Mouse (Mus musculus): ENCODE results near the gene Smo. TPM values are rescaled to one million over a fixed set of nuclear protein-coding genes. Genes with fewer than 3 reads are reported as not detected.

Gene Smo
- polyA plus RNA-seq (2014; fragmentation: Illumina TruSeq; extraction: RNeasy Lipid Tissue Mini Kit (QIAGEN cat#74804); ENCODE audit: low read depth, low replicate concordance) = 5.0 TPM

DNA sequence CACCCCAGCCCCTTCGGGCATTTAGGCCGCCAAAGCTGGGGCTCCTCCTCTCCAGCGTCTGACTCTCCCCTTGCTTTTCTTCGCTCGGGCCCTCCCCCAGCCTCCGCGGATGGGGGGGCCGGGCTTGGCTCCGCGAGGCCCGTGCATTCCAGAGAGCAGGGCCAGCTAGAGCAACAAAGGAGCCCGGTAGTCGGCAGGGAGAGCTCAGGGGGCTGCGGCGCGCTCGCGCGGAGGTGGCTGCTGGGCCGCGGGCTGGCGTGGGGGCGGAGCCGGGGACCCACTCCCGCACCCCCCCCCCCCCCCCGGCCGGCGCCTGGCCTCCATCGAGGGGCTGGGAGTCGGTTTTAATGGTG lies at the start of gene Smo:
TSS of gene Smo (plus strand) at position 168 of the 353 bp plus-strand sequence.

DNA sequence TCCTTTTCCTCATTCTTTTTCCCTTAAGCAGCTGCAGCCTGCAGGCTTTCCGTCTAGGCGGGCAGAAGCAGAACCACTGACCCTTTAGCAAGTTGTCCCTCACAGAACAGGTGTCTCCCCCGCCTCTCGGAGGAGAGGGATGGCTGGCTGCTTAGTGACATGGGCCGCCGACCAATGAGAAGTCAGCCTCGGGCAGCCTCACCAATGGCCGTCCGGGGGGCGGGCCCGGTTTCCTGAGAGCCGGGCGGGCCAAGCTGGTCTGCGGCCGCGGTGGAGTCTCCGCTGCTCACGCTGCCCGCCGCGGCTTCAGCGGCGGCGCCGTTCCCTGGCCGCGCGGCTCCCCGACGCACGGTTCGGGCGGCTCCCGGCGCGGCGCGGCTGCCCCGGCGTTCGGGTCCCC lies 41.4 kb upstream of the Smo start, which contains the start of gene Tspan33:
TSS of gene Tspan33 (plus strand) at position 270 of the 400 bp plus-strand sequence.

DNA sequence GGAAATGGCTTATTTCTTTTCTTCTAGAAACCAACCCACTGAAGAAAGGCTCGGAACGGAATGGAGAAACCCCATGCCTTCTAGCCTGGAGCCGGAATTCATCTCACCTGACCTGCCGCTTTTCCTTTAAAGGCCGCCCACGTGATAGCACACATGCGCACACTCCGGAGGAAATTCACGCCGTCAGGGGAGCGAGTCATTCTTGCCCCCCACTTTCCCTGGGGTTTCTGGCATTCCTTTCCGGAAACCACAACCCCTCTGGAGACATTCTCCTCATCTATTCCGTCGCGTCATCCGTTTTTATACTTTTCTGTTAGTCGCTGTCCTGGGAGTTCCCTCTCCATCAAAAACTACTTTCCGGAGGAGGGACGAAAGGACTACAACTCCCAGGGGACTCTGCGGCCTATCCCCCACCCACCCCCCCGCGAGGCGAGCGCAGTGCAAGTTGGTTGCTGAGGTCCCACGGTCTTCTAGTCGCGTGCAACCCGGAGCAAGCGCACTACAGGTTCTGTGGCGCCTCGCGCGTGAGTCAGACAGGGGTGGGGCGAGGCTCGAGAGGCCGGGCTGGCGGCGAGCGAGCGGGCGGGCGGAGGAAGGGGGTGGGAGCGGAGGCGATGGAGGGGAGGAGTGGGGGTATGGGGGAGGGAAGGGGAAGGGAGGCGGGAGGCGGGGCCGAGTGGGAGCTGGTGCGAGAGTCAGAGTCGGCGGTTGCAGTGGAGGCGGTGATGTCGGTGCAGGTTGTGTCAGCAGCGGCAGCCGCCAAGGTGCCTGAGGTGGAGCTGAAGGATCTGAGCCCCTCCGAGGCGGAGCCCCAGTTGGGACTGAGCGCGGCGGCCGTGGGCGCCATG lies 32.7 kb downstream of the Smo start, which contains the start of gene Ahcyl2:
TSS of gene Ahcyl2 (plus strand) at position 199 of the 848 bp plus-strand sequence.

Other genes starting within 250 kb of the Smo start
- not detected for gene Kcp, start 227.6 kb upstream of the Smo start, polyA plus RNA-seq (2014; fragmentation: Illumina TruSeq; extraction: RNeasy Lipid Tissue Mini Kit (QIAGEN cat#74804); ENCODE audit: low read depth, low replicate concordance)
- gene Irf5, start 208.9 kb upstream of the Smo start, polyA plus RNA-seq (2014; fragmentation: Illumina TruSeq; extraction: RNeasy Lipid Tissue Mini Kit (QIAGEN cat#74804); ENCODE audit: low read depth, low replicate concordance) = 2.1 TPM
- gene Tnpo3, start 125.6 kb upstream of the Smo start, polyA plus RNA-seq (2014; fragmentation: Illumina TruSeq; extraction: RNeasy Lipid Tissue Mini Kit (QIAGEN cat#74804); ENCODE audit: low read depth, low replicate concordance) = 67.3 TPM
- 5.7 TPM for gene Tspan33, start 41.3 kb upstream of the Smo start, polyA plus RNA-seq (2014; fragmentation: Illumina TruSeq; extraction: RNeasy Lipid Tissue Mini Kit (QIAGEN cat#74804); ENCODE audit: low read depth, low replicate concordance)
- 786 TPM for gene Ahcyl2, start 32.5 kb downstream of the Smo start, polyA plus RNA-seq (2014; fragmentation: Illumina TruSeq; extraction: RNeasy Lipid Tissue Mini Kit (QIAGEN cat#74804); ENCODE audit: low read depth, low replicate concordance)
- gene Strip2, start 181.5 kb downstream of the Smo start, polyA plus RNA-seq (2014; fragmentation: Illumina TruSeq; extraction: RNeasy Lipid Tissue Mini Kit (QIAGEN cat#74804); ENCODE audit: low read depth, low replicate concordance) = 10.9 TPM